Mouse (Mus musculus) cerebellum, adult 2 months (tissue): Measurements from ENCODE around the gene Foxp1. TPM values are rescaled to one million over a fixed set of nuclear protein-coding genes. Genes with fewer than 3 reads are reported as not detected.

ENCODE experiments used
- DNase-seq, 2 experiments: peaks; one replicate each; pipeline ENCODE4 v3.0.0; 2021
- H3K27ac ChIP-seq: fragments of 200-500 bp; 2 replicates; pipeline ENCODE4 v1.5.1; 2012; ENCODE audit warnings: low read length, control low read depth, inconsistent platforms; ENCODE audit not compliant: insufficient read depth
- H3K27me3 ChIP-seq: fragments of 200-500 bp; 2 replicates; pipeline ENCODE4 v1.6.1; 2012; ENCODE audit warnings: inconsistent platforms, mild to moderate bottlenecking, low read length, moderate library complexity; ENCODE audit not compliant: control insufficient read depth, insufficient read depth
- H3K4me1 ChIP-seq: fragments of 200-500 bp; 2 replicates; pipeline ENCODE4 v1.6.1; 2011; ENCODE audit warnings: low read length; ENCODE audit not compliant: control insufficient read depth, insufficient read depth
- H3K4me3 ChIP-seq: fragments of 200-500 bp; replicated peaks from 2 replicates; pipeline ENCODE3; 2011; ENCODE audit warnings: mild to moderate bottlenecking, low read depth, low read length, control low read depth; ENCODE audit not compliant: insufficient read depth
- CTCF ChIP-seq: fragments of 200-500 bp; IDR thresholded peaks from 2 replicates; pipeline ENCODE4 v1.5.1; 2011; ENCODE audit warnings: low read depth, mild to moderate bottlenecking, control low read depth, low read length, moderate library complexity, borderline replicate concordance; ENCODE audit not compliant: insufficient read depth
- POLR2A ChIP-seq: fragments of 200-500 bp; IDR thresholded peaks from 2 replicates; pipeline ENCODE4 v1.6.1; 2011; ENCODE audit warnings: low read length, control low read depth, borderline replicate concordance; ENCODE audit not compliant: insufficient read depth
- WGBS: fragments of 180-500 bp; shearing (Covaris S2); methylation state at CpG from one replicate; pipeline ENCODE4 v1.1.7; 2018; 5-methylcytosine and 5-hydroxymethylcytosine counted together
- polyA plus RNA-seq: library from polyadenylated mRNA; depleted of rRNA; stranded (reverse); fragments of >200 nt; gene quantifications from 2 replicates; pipeline ENCODE4 v1.2.3, GENCODE M21; 2012

Foxp1 gene
- polyA plus RNA-seq, 1 experiment: 21.0 TPM

- 94% methylated on average over 9 of the region's 9 CpGs for WGBS
- Histone ChIP-seq H3K4me1 (no peaks in the 10 kb centered on the region), H3K27ac (no peak overlapping the region), H3K4me3 (no peak overlapping the region), H3K27me3 (no peaks in the 10 kb centered on the region)
- TF ChIP-seq POLR2A (no peak), CTCF (no peak)
- no peak for DNase-seq
These were observed 241.1 kb downstream of the Foxp1 start for GRCm38 (mm10) chr6:99281433-99281832.

- Histone ChIP-seq H3K27ac (no peak overlapping the region), H3K4me3 (no peak overlapping the region), H3K4me1 (no peaks in the 10 kb centered on the region), H3K27me3 (no peaks in the 10 kb centered on the region)
- no peak for DNase-seq
- TF ChIP-seq POLR2A: no peak
- no peak for TF ChIP-seq CTCF
- WGBS: 59% methylated on average over 5 of the region's 5 CpGs
These were observed 241.9 kb downstream of the Foxp1 start for GRCm38 (mm10) chr6:99280619-99281018.

GRCm38 (mm10) chr6:99277251-99277650 lies 245.3 kb downstream of the Foxp1 start:
- Histone ChIP-seq H3K27ac (no peak overlapping the region), H3K4me3 (no peak overlapping the region), H3K4me1 (no peaks in the 10 kb centered on the region), H3K27me3 (no peaks in the 10 kb centered on the region)
- DNase-seq: no peak
- no peak for TF ChIP-seq POLR2A
- TF ChIP-seq CTCF: no peak
- 49% methylated on average over 1 of the region's 1 CpGs for WGBS

- TF ChIP-seq CTCF (no peak), POLR2A (no peak)
- H3K4me1 ChIP-seq: no peaks in the 10 kb centered on the region
- no peak overlapping the region for H3K27ac ChIP-seq
- no peaks in the 10 kb centered on the region for H3K27me3 ChIP-seq
- DNase-seq: no peak
- H3K4me3 ChIP-seq: no peak overlapping the region
- WGBS: 92% methylated on average over 7 of the region's 7 CpGs
These were observed 246.2 kb downstream of the Foxp1 start for GRCm38 (mm10) chr6:99276297-99276653.

GRCm38 (mm10) chr6:99275381-99276296 lies 246.9 kb downstream of the Foxp1 start:
- Histone ChIP-seq H3K4me3 (no peak overlapping the region), H3K4me1 (no peaks in the 10 kb centered on the region), H3K27me3 (no peaks in the 10 kb centered on the region), H3K27ac (no peak overlapping the region)
- no peak for DNase-seq
- TF ChIP-seq POLR2A (no peak), CTCF (no peak)
- 92% methylated on average over 21 of the region's 21 CpGs for WGBS

- DNase-seq: no peak
- 95% methylated on average over 5 of the region's 5 CpGs for WGBS
- TF ChIP-seq POLR2A (no peak), CTCF (no peak)
These were observed 247.9 kb downstream of the Foxp1 start for GRCm38 (mm10) chr6:99274667-99275066.

GRCm38 (mm10) chr6:99274222-99274621 lies 248.3 kb downstream of the Foxp1 start:
- H3K27ac ChIP-seq: no peak overlapping the region
- no peak overlapping the region for H3K4me3 ChIP-seq
- no peaks in the 10 kb centered on the region for H3K27me3 ChIP-seq
- no peak for DNase-seq
- no peak for TF ChIP-seq CTCF
- TF ChIP-seq POLR2A: no peak
- WGBS: 83% methylated on average over 6 of the region's 6 CpGs
- no peaks in the 10 kb centered on the region; the same call in 1 of the 2 replicates for H3K4me1 ChIP-seq

More at GRCm38 (mm10) chr6:99274667-99275066, 247.9 kb downstream of the Foxp1 start:
- H3K27ac ChIP-seq: no peak overlapping the region
- H3K27me3 ChIP-seq: no peaks in the 10 kb centered on the region
- H3K4me3 ChIP-seq: no peak overlapping the region
- H3K4me1 ChIP-seq: no peaks in the 10 kb centered on the region

- TF ChIP-seq CTCF (no peak), POLR2A (no peak)
- H3K27me3 ChIP-seq: no peaks in the 10 kb centered on the region
- no peak overlapping the region for H3K27ac ChIP-seq
- peaks cover 3% of the 10 kb centered on the region; the same call in 1 of the 2 replicates for H3K4me1 ChIP-seq
- no peak for DNase-seq
- WGBS: 90% methylated on average over 5 of the region's 5 CpGs
- no peak overlapping the region for H3K4me3 ChIP-seq
These were observed 249.3 kb downstream of the Foxp1 start for GRCm38 (mm10) chr6:99273177-99273576.
